Mouse (Mus musculus) midbrain, embryonic 11.5 days (tissue): Measurements from ENCODE around the gene Xrcc6. TPM values are rescaled to one million over a fixed set of nuclear protein-coding genes. Genes with fewer than 3 reads are reported as not detected.
A peak's percentile ranks its signal among the peaks of the same experiment; 100 is the strongest.

Source experiments
- ATAC-seq: fragments of 200-750 bp; cut with Nextera tagmentation; 2 replicates; pipeline ENCODE4 v1.8.0; 2017; ENCODE audit warnings: moderate TSS enrichment, moderate library complexity; ENCODE audit not compliant: low FRiP score
- DNase-seq: peaks from one replicate; pipeline ENCODE4 v3.0.0; 2015; ENCODE audit warnings: low spot score; ENCODE audit errors: missing footprints
- H3K27ac ChIP-seq: fragments of 300-500 bp; sonication (generic); 2 replicates; pipeline ENCODE4 v1.5.1; 2014; ENCODE audit warnings: low read depth, low read length
- H3K27me3 ChIP-seq: fragments of 300-500 bp; sonication (generic); 2 replicates; pipeline ENCODE4 v1.6.1; 2014; ENCODE audit warnings: mild to moderate bottlenecking, low read length, moderate library complexity, mixed read lengths; ENCODE audit not compliant: control insufficient read depth, insufficient read depth
- H3K36me3 ChIP-seq: fragments of 300-500 bp; sonication (generic); 2 replicates; pipeline ENCODE4 v1.6.1; 2014; ENCODE audit warnings: mild to moderate bottlenecking, low read length, moderate library complexity, mixed read lengths; ENCODE audit not compliant: control insufficient read depth, insufficient read depth
- H3K4me1 ChIP-seq: fragments of 300-500 bp; sonication (generic); 2 replicates; pipeline ENCODE4 v1.6.1; 2014; ENCODE audit warnings: low read length; ENCODE audit not compliant: control insufficient read depth, insufficient read depth
- H3K4me2 ChIP-seq: fragments of 300-500 bp; sonication (generic); 2 replicates; pipeline ENCODE4 v1.6.1; 2014; ENCODE audit warnings: mild to moderate bottlenecking, moderate library complexity
- H3K4me3 ChIP-seq: fragments of 300-500 bp; sonication (generic); 2 replicates; pipeline ENCODE4 v1.5.1; 2014; ENCODE audit warnings: low read depth, low read length
- H3K9ac ChIP-seq: fragments of 300-500 bp; sonication (generic); 2 replicates; pipeline ENCODE4 v1.6.1; 2014; ENCODE audit warnings: low read length
- H3K9me3 ChIP-seq: fragments of 300-500 bp; sonication (generic); 2 replicates; pipeline ENCODE4 v1.6.1; 2016; ENCODE audit warnings: low read length; ENCODE audit not compliant: control insufficient read depth
- WGBS: fragments of 180-500 bp; shearing (Covaris S2); extraction: QIAGEN DNeasy Blood & Tissue Kit; methylation state at CpG from one replicate; pipeline ENCODE4 v1.1.7; 2014; 5-methylcytosine and 5-hydroxymethylcytosine counted together
- polyA plus RNA-seq: library from polyadenylated mRNA; unstranded; fragments of >200 nt; fragmentation: Nextera tagmentation; extraction: Ambion mirVana; gene quantifications from 2 replicates; pipeline ENCODE4 v1.2.1, GENCODE M21; 2014

The Xrcc6 gene
- polyA plus RNA-seq, 1 experiment from 2014 or later: 58.4 TPM

DNA sequence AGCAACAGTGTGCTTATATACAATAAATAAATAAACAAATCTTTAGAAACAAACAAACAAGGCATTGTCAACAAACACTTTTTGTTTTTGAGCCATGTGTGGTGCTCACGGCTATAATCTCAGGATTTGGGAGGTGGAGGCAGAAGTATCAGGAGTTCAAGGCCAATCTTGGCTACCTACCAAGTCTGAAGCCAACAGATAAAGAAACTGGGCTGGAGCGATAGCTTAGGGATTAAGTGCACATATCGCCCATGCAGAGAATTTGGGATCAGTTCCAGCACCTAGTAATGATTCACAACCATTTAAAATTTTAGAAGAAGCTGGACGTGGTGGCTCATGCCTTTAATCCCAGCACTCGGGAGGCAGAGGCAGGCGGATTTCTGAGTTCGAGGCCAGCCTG lies 85.9 kb downstream of the Xrcc6 start:
- 85% methylated on average over 7 of the region's 7 CpGs for WGBS
- DNase-seq: peak; percentile 12
- ATAC-seq: no peak

DNA sequence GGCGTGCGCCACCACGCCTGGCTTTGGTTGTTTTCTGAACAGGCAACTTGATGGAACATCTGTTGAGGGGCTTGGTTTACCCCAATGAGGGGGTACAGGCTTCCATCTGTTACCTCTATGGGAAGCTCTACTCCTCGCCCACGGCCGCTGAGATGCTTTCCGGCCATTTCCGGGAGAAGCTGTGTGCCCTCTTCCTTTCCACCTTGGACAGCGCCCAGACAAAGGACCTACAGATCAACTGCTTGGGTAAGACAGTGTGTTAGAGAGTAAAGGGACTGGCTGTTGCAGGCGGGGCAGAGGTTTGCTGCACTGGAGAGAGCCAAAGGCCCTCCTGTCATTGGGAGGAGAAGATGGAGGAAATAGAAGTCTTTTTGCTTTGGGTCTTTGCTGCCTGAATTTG lies 92.2 kb downstream of the Xrcc6 start:
- Histone ChIP-seq H3K9ac (no peak overlapping the region), H3K9me3 (no peaks in the 10 kb centered on the region), H3K27me3 (no peaks in the 10 kb centered on the region), H3K4me1 (no peaks in the 10 kb centered on the region), H3K36me3 (no peaks in the 10 kb centered on the region), H3K4me3 (no peak overlapping the region), H3K4me2 (no peak overlapping the region), H3K27ac (no peak overlapping the region)
- DNase-seq (peak; percentile 35), ATAC-seq (no peak)
- WGBS: 61% methylated on average over 10 of the region's 10 CpGs

More for the DNA sequence above, 85.9 kb downstream of the Xrcc6 start:
- Histone ChIP-seq H3K27me3 (peaks cover 20% of the 10 kb centered on the region), H3K9me3 (no peaks in the 10 kb centered on the region; the same call in 1 of the 2 replicates), H3K4me2 (no peak overlapping the region), H3K9ac (no peak overlapping the region), H3K4me3 (no peak overlapping the region), H3K36me3 (no peaks in the 10 kb centered on the region), H3K4me1 (no peaks in the 10 kb centered on the region), H3K27ac (no peak overlapping the region)

DNA sequence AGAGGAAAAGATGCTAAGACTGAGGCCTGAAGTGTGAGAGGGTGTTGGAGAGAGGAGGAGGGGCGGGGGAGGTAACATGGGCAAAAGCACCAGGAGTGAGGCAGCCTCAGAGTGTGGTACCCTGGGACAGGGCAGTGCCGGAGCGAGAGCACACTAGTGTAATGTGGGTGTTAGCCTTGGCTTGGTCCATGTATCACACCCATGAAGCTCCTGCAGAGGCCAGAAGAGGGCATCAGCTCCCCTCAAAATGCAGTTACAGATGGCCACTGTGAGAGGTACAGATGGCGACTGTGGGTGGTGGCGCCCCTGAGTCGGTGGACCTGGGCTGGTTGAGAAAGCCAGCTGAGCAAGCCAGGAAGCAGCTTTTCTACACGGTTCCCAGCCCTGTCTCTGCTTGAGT lies 93.5 kb downstream of the Xrcc6 start:
- 29% methylated on average over 7 of the region's 7 CpGs for WGBS
- Histone ChIP-seq H3K9ac (no peak overlapping the region), H3K4me1 (no peaks in the 10 kb centered on the region), H3K4me2 (no peak overlapping the region), H3K27ac (no peak overlapping the region), H3K27me3 (no peaks in the 10 kb centered on the region), H3K4me3 (no peak overlapping the region), H3K9me3 (no peaks in the 10 kb centered on the region), H3K36me3 (no peaks in the 10 kb centered on the region)
- ATAC-seq (peak; percentile 62), DNase-seq (peak; percentile 79)

DNA sequence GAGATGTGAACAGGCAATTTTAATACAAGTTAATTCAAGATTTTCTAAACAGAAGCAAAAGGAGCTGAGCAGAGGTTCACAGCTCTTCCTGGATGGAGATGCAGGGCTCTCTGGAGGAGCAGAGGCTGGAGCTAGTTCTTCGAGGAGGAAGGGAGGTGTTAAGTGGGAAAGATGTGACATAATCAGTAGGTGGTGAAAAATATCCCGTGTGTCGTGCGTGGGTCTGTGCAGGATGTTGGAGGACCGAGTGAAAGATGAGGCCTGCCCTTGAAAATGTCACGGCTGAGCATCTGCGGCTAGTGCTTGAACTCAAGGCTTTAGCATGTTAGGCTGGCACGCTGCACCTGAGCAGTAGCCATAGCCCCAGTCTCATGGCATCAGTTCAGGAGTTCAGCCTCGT lies 98.0 kb downstream of the Xrcc6 start:
- no peak for ATAC-seq

DNA sequence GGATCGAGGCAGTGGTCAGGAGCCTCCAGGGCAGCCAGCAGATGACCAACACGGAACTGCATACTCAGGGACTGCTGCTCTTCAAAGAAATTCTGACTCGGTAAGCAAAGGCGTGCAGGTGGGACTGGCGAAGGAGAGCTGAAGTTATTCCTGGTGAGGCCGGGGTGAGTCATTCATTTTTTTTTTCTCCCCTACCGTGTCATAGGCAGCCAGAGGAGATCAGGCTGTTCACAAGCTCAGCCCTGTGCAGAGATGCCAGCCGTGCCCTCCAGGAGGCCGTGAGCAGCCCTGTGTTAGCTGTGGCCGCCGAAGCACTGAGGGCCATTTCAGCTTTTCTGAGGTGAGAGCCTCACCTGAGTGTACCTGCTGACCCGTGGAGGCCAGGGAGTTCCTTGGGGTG lies 98.5 kb downstream of the Xrcc6 start:
- ATAC-seq (no peak), DNase-seq (peak; percentile 77)
- no peak overlapping the region for H3K27ac ChIP-seq
- H3K27me3 ChIP-seq: no peaks in the 10 kb centered on the region
- no peak overlapping the region for H3K4me2 ChIP-seq
- H3K9ac ChIP-seq: no peak overlapping the region
- H3K4me3 ChIP-seq: no peak overlapping the region
- H3K4me1 ChIP-seq: no peaks in the 10 kb centered on the region
- 83% methylated on average over 12 of the region's 12 CpGs for WGBS
- no peaks in the 10 kb centered on the region for H3K36me3 ChIP-seq
- H3K9me3 ChIP-seq: no peaks in the 10 kb centered on the region

More for the DNA sequence above, 98.0 kb downstream of the Xrcc6 start:
- Histone ChIP-seq H3K4me3 (no peak overlapping the region), H3K27me3 (no peaks in the 10 kb centered on the region), H3K4me2 (no peak overlapping the region), H3K9ac (no peak overlapping the region), H3K27ac (no peak overlapping the region), H3K36me3 (no peaks in the 10 kb centered on the region), H3K4me1 (no peaks in the 10 kb centered on the region), H3K9me3 (no peaks in the 10 kb centered on the region)
- peak; percentile 14 for DNase-seq
- 90% methylated on average over 9 of the region's 9 CpGs for WGBS

DNA sequence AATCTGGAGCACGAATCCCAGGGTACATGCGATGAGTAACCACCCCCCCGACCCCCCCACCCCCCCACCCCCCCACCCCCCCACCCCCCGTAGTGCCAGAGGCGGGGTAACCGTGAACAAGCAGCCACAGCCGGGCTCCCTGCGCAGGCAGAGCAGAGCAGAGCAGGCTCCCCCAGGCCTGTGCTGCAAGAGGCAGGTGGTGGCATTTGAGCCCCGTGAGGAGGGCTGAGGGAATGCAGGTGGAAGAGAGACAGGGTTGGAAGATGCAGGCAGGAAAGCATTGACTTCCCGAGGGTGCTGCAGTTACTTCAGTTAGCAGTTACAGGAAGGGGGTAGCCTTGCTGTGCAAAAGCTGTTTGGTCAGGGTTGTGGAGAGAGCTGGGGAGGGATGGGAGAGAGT lies 99.6 kb downstream of the Xrcc6 start:
- WGBS: 12% methylated on average over 10 of the region's 10 CpGs
- H3K27ac ChIP-seq: no peak overlapping the region
- ATAC-seq (no peak), DNase-seq (no peak)
- no peaks in the 10 kb centered on the region for H3K4me1 ChIP-seq
- H3K36me3 ChIP-seq: no peaks in the 10 kb centered on the region
- H3K9ac ChIP-seq: no peak overlapping the region
- H3K4me3 ChIP-seq: no peak overlapping the region
- H3K27me3 ChIP-seq: no peaks in the 10 kb centered on the region
- no peak overlapping the region for H3K4me2 ChIP-seq
- no peaks in the 10 kb centered on the region for H3K9me3 ChIP-seq

Other genes with a start within 250 kb of the Xrcc6 start
- gene Zc3h7b, start 242.8 kb upstream of the Xrcc6 start, polyA plus RNA-seq: 34.3 and 35.0 TPM in 2 replicates
- gene Rangap1, start 242.3 kb upstream of the Xrcc6 start, polyA plus RNA-seq: 152 and 156 TPM in 2 replicates
- 11.0 and 12.9 TPM in 2 replicates for gene Tef, start 185.4 kb upstream of the Xrcc6 start, polyA plus RNA-seq
- 10.4 and 12.9 TPM in 2 replicates for gene Tob2, start 129.0 kb upstream of the Xrcc6 start, polyA plus RNA-seq
- gene Phf5a, start 115.9 kb upstream of the Xrcc6 start, polyA plus RNA-seq: 179 and 197 TPM in 2 replicates
- gene Aco2, start 115.5 kb upstream of the Xrcc6 start, polyA plus RNA-seq: 155 and 165 TPM in 2 replicates
- 66.9 and 75.6 TPM in 2 replicates for gene Polr3h, start 61.6 kb upstream of the Xrcc6 start, polyA plus RNA-seq
- 18.0 and 18.9 TPM in 2 replicates for gene Csdc2, start 51.1 kb upstream of the Xrcc6 start, polyA plus RNA-seq
- gene Pmm1, start 26.9 kb upstream of the Xrcc6 start, polyA plus RNA-seq: 26.9 and 29.8 TPM in 2 replicates
- not detected in 2 replicates for gene 1700029P11Rik, start 7.3 kb upstream of the Xrcc6 start, polyA plus RNA-seq
- gene Desi1, start 46.0 kb downstream of the Xrcc6 start, polyA plus RNA-seq: 33.7 and 37.8 TPM in 2 replicates
- gene Snu13, start 59.8 kb downstream of the Xrcc6 start, polyA plus RNA-seq: 275 and 283 TPM in 2 replicates
- gene 4930407I10Rik, start 71.3 kb downstream of the Xrcc6 start, polyA plus RNA-seq: not detected in 2 replicates
- 0.04 TPM in 1 of 2 replicates, not detected in the other for gene Mei1, start 82.2 kb downstream of the Xrcc6 start, polyA plus RNA-seq
- gene Ccdc134, start 140.1 kb downstream of the Xrcc6 start, polyA plus RNA-seq: 17.2 and 18.5 TPM in 2 replicates
- 148 and 170 TPM in 2 replicates for gene Srebf2, start 159.3 kb downstream of the Xrcc6 start, polyA plus RNA-seq
- gene Shisa8, start 225.0 kb downstream of the Xrcc6 start, polyA plus RNA-seq: 0.14 and 0.57 TPM in 2 replicates
- 0.07 and 0.17 TPM in 2 replicates for gene Tnfrsf13c, start 236.5 kb downstream of the Xrcc6 start, polyA plus RNA-seq